ENCODE assay signal across 1 mouse cellular context in the genomic region with DNA sequence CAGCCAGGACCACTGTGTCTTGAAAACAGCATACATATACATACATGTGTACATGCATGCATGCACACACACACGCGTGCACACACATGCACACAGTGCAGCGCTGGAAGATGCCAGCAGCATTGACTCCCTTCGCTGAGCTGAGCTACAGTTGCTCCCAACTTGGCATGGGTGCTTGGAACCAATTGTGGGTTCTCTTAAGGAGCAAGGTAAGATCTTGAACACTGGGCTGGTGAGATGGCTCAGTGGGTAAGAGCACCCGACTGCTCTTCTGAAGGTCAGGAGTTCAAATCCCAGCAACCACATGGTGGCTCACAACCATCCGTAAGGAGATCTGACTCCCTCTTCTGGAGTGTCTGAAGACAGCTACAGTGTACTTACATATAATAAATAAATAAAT.
TF ChIP-seq lines count a peak whose summit lies in the region.

No protein-coding gene starts in this region.

TF ChIP-seq in MEL, 35 proteins besides CTCF, POLR2A, EP300 and RAD21:
- TF ChIP-seq TBP (IDR thresholded peaks at IDR 0.05; ENCODE audit: low read depth, low read length) (peak; percentile 82), SIN3A (IDR thresholded peaks at IDR 0.05; ENCODE audit: low read length) (0 out of 2 replicates have a peak, but pooled peaks have one; percentile 11)
